Mouse (Mus musculus) R1 (cell line): Measurements from ENCODE around the gene Msgn1.

ENCODE experiments used
- DNase-seq: peaks from one replicate; pipeline ENCODE4 v3.0.0-alpha.2; 2018; ENCODE audit warnings: low read depth, low spot score

Gene Msgn1

GRCm38 (mm10) chr12:11208872-11209271 is at the start of gene Msgn1:
Msgn1 (minus strand) TSS chr12:11208972.
- DNase-seq: no peak

GRCm38 (mm10) chr12:11250322-11250721 is 41.5 kb upstream of the Msgn1 start:
- DNase-seq: no peak

- no peak for DNase-seq
Measured at GRCm38 (mm10) chr12:11247460-11247859, 38.7 kb upstream of the Msgn1 start.

- no peak for DNase-seq
Measured at GRCm38 (mm10) chr12:11235996-11236395, 27.2 kb upstream of the Msgn1 start.

- no peak for DNase-seq
Measured at GRCm38 (mm10) chr12:11230267-11230666, 21.5 kb upstream of the Msgn1 start.

GRCm38 (mm10) chr12:11226529-11227268 is 17.9 kb upstream of the Msgn1 start:
- no peak for DNase-seq

GRCm38 (mm10) chr12:11226123-11226522 is 17.4 kb upstream of the Msgn1 start:
- DNase-seq: peak; percentile 54

GRCm38 (mm10) chr12:11224722-11225121 is 15.9 kb upstream of the Msgn1 start:
- no peak for DNase-seq

GRCm38 (mm10) chr12:11223090-11223489 is 14.3 kb upstream of the Msgn1 start:
- DNase-seq: peak; percentile 43

GRCm38 (mm10) chr12:11222566-11222965 is 13.8 kb upstream of the Msgn1 start:
- peak; percentile 81 for DNase-seq

GRCm38 (mm10) chr12:11221524-11222330 is 13.0 kb upstream of the Msgn1 start:
- peak; percentile 58 for DNase-seq

GRCm38 (mm10) chr12:11217726-11218250 is 9.0 kb upstream of the Msgn1 start:
- DNase-seq: no peak

- DNase-seq: peak; percentile 83
Measured at GRCm38 (mm10) chr12:11216454-11216853, 7.7 kb upstream of the Msgn1 start.

- DNase-seq: no peak
Measured at GRCm38 (mm10) chr12:11215555-11215954, 6.8 kb upstream of the Msgn1 start.

- DNase-seq: no peak
Measured at GRCm38 (mm10) chr12:11214776-11215175, 6.0 kb upstream of the Msgn1 start.

- no peak for DNase-seq
Measured at GRCm38 (mm10) chr12:11212881-11213280, 4.1 kb upstream of the Msgn1 start.

GRCm38 (mm10) chr12:11210361-11210760 is 1.6 kb upstream of the Msgn1 start:
- no peak for DNase-seq

GRCm38 (mm10) chr12:11209636-11210035 is 864 bp upstream of the Msgn1 start:
- DNase-seq: no peak

GRCm38 (mm10) chr12:11206321-11206720 is 2.5 kb downstream of the Msgn1 start:
- no peak for DNase-seq

GRCm38 (mm10) chr12:11203694-11204665 is 4.8 kb downstream of the Msgn1 start:
- no peak for DNase-seq

- DNase-seq: no peak
Measured at GRCm38 (mm10) chr12:11202476-11202875, 6.3 kb downstream of the Msgn1 start.
